In genomic region chr11:48558053-48558452, GRCm38 (mm10) we compare ENCODE assay signal across 14 mouse cellular contexts.
DNase-seq lines count a peak whose midpoint lies in the region.
"Had no signal": no experiment of that assay in that cellular context is flagged by ENCODE, and none has a peak within 500 bp of the region (broad histone marks: within the 10 kb centered on the region; RNA-seq: fewer than 3 reads in every experiment).

No protein-coding gene starts in this region.

- DNase-seq in 3T3-L1 (ENCODE audit: low read depth, low spot score) (peak; percentile 4), 416B (ENCODE audit: low read depth) (peak; percentile 6)
- peak; percentile 46 for DNase-seq in brain, adult 2 months (ENCODE audit: low read depth, low spot score)
- no peak for DNase-seq in urinary bladder, postnatal 25 days (ENCODE audit: low spot score)
- no peak for DNase-seq in B cell, adult 2 months
- DNase-seq: adrenal gland, adult 2 months; adrenal gland, postnatal 10 days; adrenal gland, postnatal 25 days; cerebellum, adult 11-12 months; cerebellum, adult 2 months; cerebellum, adult 9-10 months; cerebellum, postnatal 10 days; cerebellum, postnatal 25 days; forebrain, postnatal 0 days had no signal

Comparison
In these comparisons a context has a peak if more than half of its experiments do, and no peak if none do; other contexts are left out.
1. DNase-seq: peak in 3T3-L1 (single experiment), 416B (single experiment) and brain, adult 2 months (single experiment); none in urinary bladder, postnatal 25 days (single experiment) and B cell, adult 2 months (0 of 2).